Mouse (Mus musculus) spleen, adult 2 months (tissue): ENCODE data around the gene Hyal2. TPM values are rescaled to one million over a fixed set of nuclear protein-coding genes. Genes with fewer than 3 reads are reported as not detected.
A peak's percentile ranks its signal among the peaks of the same experiment; 100 is the strongest.

ENCODE experiments used
- DNase-seq, 2 experiments: peaks; one replicate each; pipeline versions ENCODE4 v3.0.0 to v3.0.0-alpha.2; 2012 to 2021; ENCODE audit warnings: low spot score in 2 of 2, low read depth in 1 of 2
- H3K27ac ChIP-seq: fragments of 200-500 bp; 2 replicates; pipeline ENCODE4 v1.5.1; 2012; ENCODE audit warnings: low read length, inconsistent platforms; ENCODE audit not compliant: insufficient read depth
- H3K27me3 ChIP-seq: fragments of 200-500 bp; 2 replicates; pipeline ENCODE4 v1.6.1; 2012; ENCODE audit warnings: mild to moderate bottlenecking, moderate library complexity, low read length, inconsistent platforms; ENCODE audit not compliant: control insufficient read depth, insufficient read depth
- H3K36me3 ChIP-seq: fragments of 200-500 bp; 2 replicates; pipeline ENCODE4 v1.6.1; 2012; ENCODE audit warnings: mild to moderate bottlenecking, low read length, inconsistent platforms; ENCODE audit not compliant: control insufficient read depth, insufficient read depth
- H3K4me1 ChIP-seq: fragments of 200-500 bp; 2 replicates; pipeline ENCODE4 v1.6.1; 2011; ENCODE audit warnings: inconsistent platforms; ENCODE audit not compliant: control insufficient read depth, insufficient read depth, insufficient read length
- H3K4me3 ChIP-seq: fragments of 200-500 bp; 2 replicates; pipeline ENCODE4 v1.5.1; 2011; ENCODE audit warnings: mild to moderate bottlenecking, inconsistent platforms; ENCODE audit not compliant: insufficient read depth, insufficient read length; ENCODE audit errors: extremely low read depth
- CTCF ChIP-seq: fragments of 200-500 bp; IDR thresholded peaks from 2 replicates; pipeline ENCODE4 v1.5.1; 2011; ENCODE audit warnings: mild to moderate bottlenecking, inconsistent platforms; ENCODE audit not compliant: insufficient read depth, insufficient read length, insufficient replicate concordance; ENCODE audit errors: extremely low read depth
- POLR2A ChIP-seq: fragments of 200-500 bp; IDR thresholded peaks from 2 replicates; pipeline ENCODE4 v1.6.1; 2011; ENCODE audit warnings: low read depth, low read length, inconsistent platforms
- WGBS: fragments of 180-500 bp; shearing (Covaris S2); methylation state at CpG from one replicate; pipeline ENCODE4 v1.1.7; 2018; 5-methylcytosine and 5-hydroxymethylcytosine counted together
- polyA plus RNA-seq: library from polyadenylated mRNA; depleted of rRNA; stranded (reverse); fragments of >200 nt; gene quantifications from 2 replicates; pipeline ENCODE4 v1.2.3, GENCODE M21; 2012

Gene Hyal2
- polyA plus RNA-seq, 1 experiment, result 38.1 TPM

- Histone ChIP-seq H3K27ac (no peak overlapping the region), H3K36me3 (no peaks in the 10 kb centered on the region; the same call in 1 of the 2 replicates), H3K4me3 (no peak overlapping the region), H3K27me3 (no peaks in the 10 kb centered on the region), H3K4me1 (peaks cover 7% of the 10 kb centered on the region; the same call in 1 of the 2 replicates)
- DNase-seq, result no peak
- 90% methylated on average over 14 of the region's 14 CpGs for WGBS
- no peak for TF ChIP-seq CTCF
- no peak for TF ChIP-seq POLR2A
Measured at GRCm38 (mm10) chr9:107575579-107576356, 8.0 kb downstream of the Hyal2 start.

- peak within 1 kb of the TSS; percentile 25; the same call in 1 of the 2 replicates for H3K4me3 ChIP-seq
- 49% methylated on average over 16 of the region's 16 CpGs for WGBS
- no peaks in the 10 kb centered on the region for H3K27me3 ChIP-seq
- H3K36me3 ChIP-seq, result no peaks in the 10 kb centered on the region
- TF ChIP-seq CTCF (no peak), POLR2A (no peak)
- H3K4me1 ChIP-seq, result peaks cover 11% of the 10 kb centered on the region; the same call in 1 of the 2 replicates
- peak within 1 kb of the TSS; percentile 15; the same call in 1 of the 2 replicates for H3K27ac ChIP-seq
- DNase-seq, result no peak
Measured at GRCm38 (mm10) chr9:107576357-107577107, 8.8 kb downstream of the Hyal2 start, which contains the start of gene Hyal1. Hyal1 (plus strand) TSS chr9:107576927.

GRCm38 (mm10) chr9:107577871-107578270, 10.1 kb downstream of the Hyal2 start:
- no peaks in the 10 kb centered on the region for H3K36me3 ChIP-seq
- H3K27ac ChIP-seq, result no peak overlapping the region
- DNase-seq, result no peak
- no peak overlapping the region for H3K4me3 ChIP-seq
- TF ChIP-seq POLR2A (no peak), CTCF (no peak)
- peaks cover 11% of the 10 kb centered on the region; the same call in 1 of the 2 replicates for H3K4me1 ChIP-seq
- 91% methylated on average over 10 of the region's 10 CpGs for WGBS
- no peaks in the 10 kb centered on the region for H3K27me3 ChIP-seq

- Histone ChIP-seq H3K4me3 (no peak within 1 kb of the TSS), H3K27me3 (no peaks in the 10 kb centered on the region), H3K27ac (no peak within 1 kb of the TSS), H3K4me1 (peaks cover 11% of the 10 kb centered on the region; the same call in 1 of the 2 replicates), H3K36me3 (no peaks in the 10 kb centered on the region)
- no peak for TF ChIP-seq POLR2A
- no peak for TF ChIP-seq CTCF
- no peak for DNase-seq
- 92% methylated on average over 3 of the region's 3 CpGs for WGBS
Measured at GRCm38 (mm10) chr9:107578587-107578986, 10.8 kb downstream of the Hyal2 start, which contains the start of gene Naa80. Naa80 (plus strand) TSS chr9:107578887.

DNA sequence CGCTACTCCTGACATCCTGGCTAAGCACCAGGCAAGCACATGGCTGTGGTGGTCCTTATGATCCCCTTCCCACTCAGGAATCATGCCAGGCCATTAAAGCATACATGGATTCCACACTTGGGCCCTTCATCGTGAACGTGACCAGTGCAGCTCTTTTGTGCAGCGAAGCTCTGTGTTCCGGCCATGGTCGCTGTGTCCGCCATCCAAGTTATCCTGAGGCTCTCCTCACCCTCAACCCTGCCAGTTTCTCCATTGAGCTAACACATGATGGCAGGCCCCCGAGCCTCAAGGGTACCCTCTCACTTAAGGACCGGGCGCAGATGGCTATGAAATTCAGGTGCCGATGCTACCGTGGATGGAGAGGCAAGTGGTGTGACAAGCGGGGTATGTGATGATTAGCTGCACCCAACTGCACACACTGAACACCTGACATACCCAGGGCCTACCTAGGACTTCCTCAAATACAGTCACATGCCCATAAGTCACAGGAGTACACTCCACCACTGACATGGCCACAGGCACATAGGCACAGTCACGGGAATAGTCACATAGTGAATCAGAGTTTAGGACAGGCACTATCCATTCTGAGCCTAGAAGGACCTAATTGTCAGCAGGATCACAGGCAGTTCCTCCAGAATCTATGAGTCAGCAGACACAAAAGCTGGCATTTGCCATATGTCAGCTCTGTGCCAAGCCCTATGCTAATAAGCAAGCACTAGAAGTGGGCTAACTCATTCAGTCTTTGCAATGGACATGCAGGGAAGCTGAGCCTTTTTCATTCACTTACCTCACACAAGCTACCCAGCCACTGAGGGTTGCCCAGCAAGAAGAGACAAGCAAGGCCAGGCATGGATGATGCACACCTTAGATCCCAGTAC, 11.5 kb downstream of the Hyal2 start:
- Histone ChIP-seq H3K36me3 (no peaks in the 10 kb centered on the region), H3K27me3 (no peaks in the 10 kb centered on the region), H3K4me1 (peaks cover 11% of the 10 kb centered on the region; the same call in 1 of the 2 replicates), H3K27ac (no peak overlapping the region), H3K4me3 (no peak overlapping the region)
- DNase-seq, result no peak
- WGBS, result 88% methylated on average over 14 of the region's 14 CpGs
- TF ChIP-seq CTCF (no peak), POLR2A (no peak)

DNA sequence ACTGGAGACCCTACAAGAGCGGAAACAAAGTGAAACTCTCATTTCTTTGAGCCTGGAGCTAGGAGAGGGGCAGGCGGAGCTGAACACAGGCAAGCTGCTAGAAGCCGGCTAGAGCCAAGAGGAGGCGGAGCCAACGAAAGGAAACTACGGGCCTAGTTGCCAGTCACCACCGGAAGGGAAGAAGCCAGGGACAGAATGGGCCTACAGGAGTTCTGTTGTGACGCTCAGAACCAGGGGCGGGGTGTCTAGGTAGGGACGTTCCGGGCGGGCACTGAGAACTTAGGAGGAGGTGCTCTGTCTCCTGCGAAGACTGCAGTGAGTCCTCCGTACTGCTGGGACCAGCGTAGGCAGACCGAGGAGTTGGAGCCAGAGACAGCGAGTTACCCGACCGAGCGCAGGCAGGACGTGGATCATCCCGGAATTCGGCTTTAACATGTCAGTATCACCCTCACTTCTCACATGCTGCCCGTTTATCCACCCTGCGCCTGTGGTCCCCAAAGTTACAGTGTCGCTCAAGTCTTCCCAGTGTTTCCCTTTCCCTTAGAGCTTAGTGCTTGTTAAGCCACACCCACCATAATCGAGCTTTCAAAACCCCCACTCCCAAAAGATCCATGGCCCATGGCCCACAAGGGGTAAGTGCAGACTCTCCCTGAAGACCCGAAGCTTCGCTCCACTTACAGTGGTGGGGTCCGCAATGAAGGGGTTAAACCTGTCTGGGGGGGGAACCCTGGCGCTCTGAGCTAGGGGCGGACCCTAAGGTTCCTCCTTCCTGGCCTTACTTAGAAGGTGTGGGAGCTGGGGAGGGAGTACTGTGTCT, 13.0 kb downstream of the Hyal2 start, which contains the start of gene Hyal3:
TSS of gene Hyal3 (plus strand) at position 318 of the 817 bp plus-strand sequence.
- Histone ChIP-seq H3K27me3 (no peaks in the 10 kb centered on the region), H3K36me3 (no peaks in the 10 kb centered on the region), H3K4me1 (peaks cover 11% of the 10 kb centered on the region; the same call in 1 of the 2 replicates), H3K27ac (peak within 1 kb of the TSS; percentile 74), H3K4me3 (peak within 1 kb of the TSS; percentile 70)
- TF ChIP-seq POLR2A, result peak; percentile 67
- TF ChIP-seq CTCF, result no peak
- under 1% methylated on average over 32 of the region's 32 CpGs for WGBS
- peak; percentile 68 to 73 for DNase-seq
